Mouse (Mus musculus) brain, embryonic 14.5 days (tissue): ENCODE measurements around the gene Rps2. TPM values are rescaled to one million over a fixed set of nuclear protein-coding genes. Genes with fewer than 3 reads are reported as not detected.

Experiments
- DNase-seq: peaks from one replicate; pipeline ENCODE4 v3.0.0-alpha.2; 2011; ENCODE audit warnings: low read depth
- CTCF ChIP-seq: fragments of 200-500 bp; IDR thresholded peaks from 2 replicates; pipeline ENCODE4 v1.5.1; 2012; ENCODE audit warnings: inconsistent platforms, mild to moderate bottlenecking, moderate library complexity, borderline replicate concordance; ENCODE audit not compliant: insufficient read depth, insufficient read length; ENCODE audit errors: extremely low read depth
- POLR2A ChIP-seq: fragments of 200-500 bp; IDR thresholded peaks from 2 replicates; pipeline ENCODE4 v1.6.1; 2012; ENCODE audit warnings: mild to moderate bottlenecking, inconsistent platforms, borderline replicate concordance; ENCODE audit not compliant: poor library complexity, insufficient read depth, insufficient read length, severe bottlenecking; ENCODE audit errors: extremely low read depth
- polyA plus RNA-seq: library from polyadenylated mRNA; depleted of rRNA; stranded (reverse); fragments of >200 nt; gene quantifications from 2 replicates; pipeline ENCODE4 v1.2.3, GENCODE M21; 2012

The Rps2 gene
- polyA plus RNA-seq, 1 experiment = 1,770 TPM

DNA sequence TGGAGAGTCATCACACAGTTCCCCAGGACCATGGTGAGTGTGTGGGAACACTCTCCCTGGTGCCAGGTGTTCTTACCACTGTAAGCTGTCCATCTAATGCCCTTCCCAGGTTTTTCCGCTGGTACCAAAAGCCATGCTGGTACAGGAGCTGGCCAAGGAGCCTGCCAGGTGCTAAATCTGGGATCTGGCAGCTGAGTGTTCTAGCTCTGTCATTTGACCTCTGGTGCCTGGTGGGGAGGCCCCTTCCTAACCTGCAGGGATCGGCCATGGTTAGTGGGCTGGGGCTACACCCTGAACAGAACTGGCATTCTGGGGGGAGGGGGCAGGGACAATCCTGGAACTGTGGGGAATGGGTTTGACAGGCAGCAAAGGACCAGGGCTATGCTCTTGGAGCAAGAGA, 9.7 kb downstream of the Rps2 start, which contains the start of gene Rpl3l:
Rpl3l (plus strand) TSS at position 203 of the 400 bp plus-strand sequence.
- no peak for TF ChIP-seq POLR2A
- no peak for TF ChIP-seq CTCF
- DNase-seq = no peak

DNA sequence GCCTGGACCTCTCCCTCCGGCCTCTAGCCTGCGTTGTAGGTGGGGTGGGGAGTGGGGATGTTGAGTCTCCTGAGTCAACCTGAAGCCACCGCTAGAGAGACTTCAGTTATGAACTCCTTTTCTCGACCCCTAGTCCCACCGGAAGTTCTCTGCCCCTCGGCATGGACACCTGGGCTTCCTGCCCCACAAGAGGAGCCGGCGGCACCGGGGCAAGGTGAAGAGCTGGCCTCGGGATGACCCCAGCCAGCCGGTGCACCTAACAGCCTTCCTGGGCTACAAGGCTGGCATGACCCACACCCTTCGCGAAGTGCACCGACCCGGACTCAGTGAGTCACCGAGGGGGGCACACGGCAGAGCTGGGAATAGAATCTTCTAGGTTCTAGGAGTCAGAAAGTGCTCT, 10.3 kb downstream of the Rps2 start:
- TF ChIP-seq POLR2A (no peak), CTCF (no peak)
- DNase-seq = no peak

DNA sequence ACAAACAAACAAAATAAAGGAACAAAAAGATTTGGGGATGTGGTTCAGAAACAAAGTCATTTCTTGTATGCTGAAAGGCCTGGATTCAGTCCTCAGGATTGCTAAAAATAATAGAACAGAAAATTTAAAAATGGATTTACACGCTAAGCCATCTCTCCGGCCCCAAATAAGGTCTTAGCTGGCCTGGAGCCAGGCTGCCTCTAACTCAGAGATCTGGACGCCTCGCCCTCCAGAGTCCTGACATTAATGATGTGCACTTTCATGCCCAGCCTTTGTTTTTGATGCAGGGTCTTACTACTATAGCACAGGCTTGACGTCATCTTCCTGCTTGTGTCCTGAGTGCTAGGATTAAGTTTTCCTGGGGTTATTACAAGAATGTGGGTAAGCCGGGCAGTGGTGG, 11.2 kb downstream of the Rps2 start:
- no peak for DNase-seq
- TF ChIP-seq CTCF (no peak), POLR2A (no peak)

DNA sequence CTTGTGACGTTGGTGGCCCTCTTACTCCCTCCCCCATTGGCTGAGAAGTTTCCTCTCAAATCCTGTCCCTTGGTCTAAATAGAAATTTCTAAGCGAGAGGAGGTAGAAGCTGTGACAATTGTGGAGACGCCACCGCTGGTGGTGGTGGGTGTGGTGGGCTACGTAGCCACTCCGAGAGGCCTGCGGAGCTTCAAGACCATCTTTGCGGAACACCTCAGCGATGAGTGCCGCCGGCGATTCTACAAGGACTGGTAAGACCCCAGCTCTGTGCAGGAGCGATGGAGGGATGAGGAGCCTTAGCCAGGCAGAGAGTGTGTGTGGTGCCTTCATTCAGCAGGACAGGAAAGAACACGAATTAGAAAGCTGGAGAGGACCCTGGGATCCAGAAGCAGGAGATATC, 12.9 kb downstream of the Rps2 start:
- TF ChIP-seq POLR2A (no peak), CTCF (no peak)

DNA sequence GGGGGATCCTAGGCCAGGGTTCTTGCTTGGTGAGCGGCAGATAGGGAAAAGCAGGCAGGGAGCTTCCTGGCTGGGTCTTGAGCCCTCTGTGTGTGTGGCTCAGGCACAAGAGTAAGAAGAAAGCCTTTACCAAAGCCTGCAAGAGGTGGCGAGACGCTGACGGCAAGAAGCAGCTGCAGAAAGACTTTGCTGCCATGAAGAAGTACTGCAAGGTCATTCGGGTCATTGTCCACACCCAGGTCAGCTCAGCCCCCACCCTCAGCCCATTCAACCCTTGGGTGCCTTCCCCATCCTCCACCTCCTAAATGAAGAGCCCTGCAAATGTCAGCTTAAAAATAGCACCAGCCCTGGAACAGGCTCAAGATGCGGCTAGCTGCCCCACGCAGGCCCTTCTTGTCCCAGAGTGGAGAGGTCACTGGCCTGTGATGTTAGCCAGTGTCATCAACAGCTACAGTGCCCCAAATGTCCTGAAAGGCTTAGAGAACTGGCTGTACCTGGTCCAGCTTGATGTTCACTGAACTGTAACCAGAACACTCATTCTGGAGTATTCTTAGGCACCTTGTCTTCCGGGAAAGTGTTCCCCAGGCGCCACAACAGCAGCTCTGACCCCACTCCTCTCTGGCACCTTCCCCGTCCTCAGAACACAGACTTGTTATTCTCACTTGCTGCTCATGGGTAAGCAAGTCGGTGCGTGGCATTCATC, 14.5 kb downstream of the Rps2 start:
- no peak for DNase-seq
- no peak for TF ChIP-seq CTCF

More for the DNA sequence above, 12.9 kb downstream of the Rps2 start:
- no peak for DNase-seq

DNA sequence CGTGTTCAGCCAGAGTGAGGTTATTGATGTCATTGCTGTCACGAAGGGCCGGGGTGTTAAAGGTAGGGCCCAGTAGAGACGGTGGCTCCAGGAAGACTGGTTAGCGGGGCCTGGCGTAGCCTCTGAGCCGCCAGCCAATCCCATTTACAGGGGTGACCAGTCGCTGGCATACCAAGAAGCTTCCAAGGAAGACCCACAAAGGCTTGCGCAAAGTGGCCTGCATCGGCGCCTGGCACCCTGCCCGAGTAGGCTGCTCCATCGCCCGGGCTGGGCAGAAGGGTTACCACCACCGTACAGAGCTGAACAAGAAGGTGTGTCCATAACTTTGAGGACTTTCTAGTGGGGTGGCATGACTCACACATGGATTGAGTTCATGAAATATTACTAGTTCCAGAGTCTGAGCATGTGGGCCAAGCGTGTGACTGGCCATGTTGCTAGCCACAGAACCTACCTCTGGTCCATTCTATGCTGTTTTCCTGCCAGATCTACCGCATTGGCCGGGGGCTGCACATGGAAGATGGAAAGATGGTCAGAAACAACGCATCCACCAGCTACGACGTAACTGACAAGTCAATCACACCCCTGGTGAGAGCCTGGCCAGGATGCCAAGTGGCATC, 15.6 kb downstream of the Rps2 start:
- DNase-seq = no peak
- TF ChIP-seq POLR2A = no peak

DNA sequence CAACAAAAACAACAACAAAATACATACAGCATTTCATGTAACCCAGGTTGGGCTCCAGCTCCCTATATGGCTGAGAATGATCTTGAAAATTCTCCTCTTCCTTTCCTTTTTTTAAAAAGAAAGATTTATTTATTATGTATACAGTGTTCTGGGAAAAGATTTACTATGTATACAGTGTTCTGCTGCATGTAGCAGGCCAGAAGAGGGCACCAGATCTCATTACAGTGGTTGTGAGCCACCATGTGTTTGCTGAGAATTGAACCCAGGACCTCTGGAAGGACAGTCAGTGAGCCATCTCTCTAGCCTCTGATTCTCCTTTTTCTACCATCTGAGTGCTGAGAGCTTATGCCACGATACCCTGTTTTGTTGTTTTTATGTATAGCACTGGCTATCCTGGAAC, 16.6 kb downstream of the Rps2 start:
- no peak for DNase-seq
- no peak for TF ChIP-seq CTCF
- TF ChIP-seq POLR2A = no peak

DNA sequence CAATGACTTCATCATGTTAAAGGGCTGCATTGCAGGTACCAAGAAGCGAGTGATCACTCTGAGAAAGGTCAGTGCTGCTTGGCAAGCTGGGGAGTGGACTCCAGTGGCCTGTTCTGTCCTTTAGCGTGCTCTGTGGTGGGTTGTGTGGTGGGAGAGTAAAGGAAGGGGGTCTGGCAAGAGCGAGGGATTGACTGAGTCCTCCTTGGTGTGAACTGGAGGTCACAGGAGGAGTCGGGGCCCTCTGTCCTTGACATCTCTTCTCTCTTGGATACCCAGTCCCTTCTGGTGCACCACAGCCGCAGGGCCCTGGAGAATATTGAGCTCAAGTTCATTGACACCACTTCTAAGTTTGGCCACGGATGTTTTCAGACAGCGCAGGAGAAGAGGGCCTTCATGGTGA, 17.5 kb downstream of the Rps2 start:
- no peak for DNase-seq
- TF ChIP-seq CTCF = no peak
- no peak for TF ChIP-seq POLR2A

DNA sequence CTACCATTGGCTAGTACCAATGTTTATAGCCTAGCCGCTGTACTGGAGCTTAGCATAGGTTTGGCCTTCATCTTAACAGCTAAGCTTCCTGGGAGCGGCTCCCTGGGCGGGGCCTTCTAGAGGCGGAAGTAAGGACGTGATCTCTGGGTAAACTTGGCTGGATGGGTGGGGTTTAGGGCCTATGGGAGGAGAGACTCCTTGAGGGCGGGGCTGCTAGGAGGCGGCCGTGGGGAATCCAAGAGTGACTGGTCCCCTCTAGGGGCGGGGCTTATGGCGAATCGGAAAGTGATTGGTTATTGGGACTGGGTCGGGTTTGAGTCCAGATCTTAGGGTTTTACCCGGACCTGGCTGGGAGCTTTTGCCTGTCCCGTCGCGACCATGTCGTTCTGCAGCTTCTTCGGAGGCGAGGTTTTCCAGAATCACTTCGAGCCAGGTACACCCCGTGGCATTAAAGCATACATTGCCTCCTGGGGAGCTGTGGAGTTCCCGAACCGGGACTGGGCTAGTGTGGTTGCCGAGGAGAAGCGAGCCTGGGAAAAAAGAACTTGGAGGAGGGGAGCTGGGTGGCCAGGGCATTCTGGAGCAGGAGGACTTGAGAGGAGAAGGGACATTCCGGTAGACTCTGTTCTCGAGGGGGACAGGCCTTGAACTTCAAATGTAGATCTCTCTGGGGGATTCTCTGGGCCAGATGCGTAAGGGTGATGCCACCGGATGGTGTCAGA, 18.6 kb downstream of the Rps2 start, which contains the start of gene Msrb1:
Msrb1 (plus strand) TSS at position 313 of the 722 bp plus-strand sequence.
- DNase-seq = peak; percentile 98
- TF ChIP-seq POLR2A (peak; percentile 25; the same call in 1 of the 2 replicates), CTCF (no peak)

DNA sequence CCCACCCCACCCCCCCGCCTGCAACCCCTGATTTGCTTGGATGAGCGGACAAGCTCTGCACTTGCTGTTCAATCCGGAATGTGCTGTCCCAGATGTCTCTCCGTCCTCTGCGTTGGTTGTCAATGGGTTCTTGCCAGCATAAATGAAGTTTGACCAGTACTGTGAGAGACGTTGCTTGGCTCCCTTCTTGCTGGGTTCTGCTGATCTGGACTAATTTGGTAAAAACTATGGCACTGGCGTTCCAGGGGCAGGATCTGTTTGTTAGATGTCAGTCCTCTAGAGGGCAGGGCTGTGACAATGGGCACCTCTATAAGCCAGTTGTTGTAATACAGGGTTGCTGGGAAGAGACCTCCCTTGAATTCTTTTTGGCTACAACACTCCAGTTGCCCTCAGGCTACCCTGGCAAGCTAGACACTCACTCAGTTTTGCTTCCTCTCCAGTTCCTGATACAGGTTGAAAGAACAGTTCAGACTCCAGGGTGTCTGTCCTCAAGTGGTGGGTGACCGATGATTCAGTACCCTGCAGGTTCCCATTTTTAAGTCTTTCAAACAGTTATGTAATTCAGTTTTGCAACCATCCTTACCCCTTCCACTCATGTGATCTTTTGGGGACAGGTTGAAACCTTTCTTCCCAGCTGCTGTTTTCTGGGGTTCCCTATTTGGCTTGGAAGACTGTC, 19.4 kb downstream of the Rps2 start:
- TF ChIP-seq CTCF (no peak), POLR2A (no peak)
- DNase-seq = no peak

DNA sequence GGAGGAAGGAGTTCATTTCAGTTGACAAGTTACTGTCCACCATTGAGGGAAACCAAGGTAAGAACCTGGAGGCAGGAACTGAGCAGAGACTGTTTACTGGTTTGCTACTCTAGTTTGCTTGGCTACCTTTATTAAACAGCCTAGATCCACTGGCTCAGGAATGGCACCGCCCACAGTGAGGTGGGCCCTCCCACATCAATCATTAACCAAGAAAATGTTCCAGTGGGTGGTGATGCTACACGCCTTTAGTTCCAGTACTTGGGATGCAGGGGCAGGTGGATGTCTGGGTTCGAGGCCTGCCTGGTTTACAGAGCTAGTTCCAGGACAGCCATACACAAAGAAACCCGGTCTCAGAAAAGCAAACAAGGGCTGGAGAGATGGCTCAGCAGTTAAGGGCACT, 20.3 kb downstream of the Rps2 start:
- TF ChIP-seq POLR2A (no peak), CTCF (no peak)

More for the DNA sequence above, 20.3 kb downstream of the Rps2 start:
- no peak for DNase-seq
